Mouse (Mus musculus) brain, embryonic 14.5 days (tissue): Measurements from ENCODE around the gene N4bp2.

Experiments used
- CTCF ChIP-seq: fragments of 200-500 bp; IDR thresholded peaks from 2 replicates; pipeline ENCODE4 v1.5.1; 2012; ENCODE audit warnings: inconsistent platforms, mild to moderate bottlenecking, moderate library complexity, borderline replicate concordance; ENCODE audit not compliant: insufficient read depth, insufficient read length; ENCODE audit errors: extremely low read depth
- POLR2A ChIP-seq: fragments of 200-500 bp; IDR thresholded peaks from 2 replicates; pipeline ENCODE4 v1.6.1; 2012; ENCODE audit warnings: mild to moderate bottlenecking, inconsistent platforms, borderline replicate concordance; ENCODE audit not compliant: poor library complexity, insufficient read depth, insufficient read length, severe bottlenecking; ENCODE audit errors: extremely low read depth

DNA sequence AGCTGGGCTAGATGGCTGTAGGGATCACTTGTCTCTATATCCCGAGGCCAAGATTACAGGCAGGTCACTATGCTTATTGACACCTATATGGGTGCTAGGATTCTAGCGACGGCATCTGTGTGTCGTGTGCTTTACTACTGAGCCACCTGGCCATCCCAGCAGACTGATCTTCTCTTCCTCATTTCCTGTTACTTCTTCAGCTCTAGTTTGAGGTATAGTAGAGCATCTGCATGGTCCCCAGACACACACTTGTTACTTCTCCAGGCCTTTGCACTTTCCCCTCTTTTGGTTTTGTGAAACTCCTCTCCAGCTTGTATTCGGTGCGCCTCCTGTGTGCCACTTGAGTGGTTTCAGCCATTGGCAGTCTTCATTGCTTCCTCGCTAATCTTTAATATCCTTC is 111.9 kb downstream of the N4bp2 start:
- TF ChIP-seq CTCF (no peak), POLR2A (no peak)
